Mouse (Mus musculus) kidney, adult 11 months (tissue): ENCODE data around the gene Tle6.

Source experiments
- DNase-seq: peaks from one replicate; pipeline ENCODE4 v3.0.0; 2022

Gene Tle6

DNA sequence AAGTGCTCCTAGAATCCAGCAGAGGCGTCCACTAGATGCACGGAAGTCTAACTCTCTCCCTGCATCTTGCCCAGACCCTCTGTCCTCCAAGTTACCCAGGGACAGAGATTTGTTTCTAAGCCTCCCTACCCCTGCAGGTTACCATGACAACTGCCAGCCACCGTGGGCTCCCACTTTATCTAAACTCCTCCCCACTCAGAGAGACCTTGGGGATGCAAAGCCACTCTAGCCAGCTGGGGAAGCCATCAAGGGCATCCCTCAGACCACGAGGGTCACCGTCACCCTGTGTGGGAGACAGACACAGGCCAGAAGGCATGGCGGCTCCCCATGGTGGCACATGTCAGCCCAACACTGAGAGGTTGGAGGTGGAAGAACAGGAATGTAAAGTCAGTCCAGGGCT, 17.5 kb downstream of the Tle6 start:
- no peak for DNase-seq

- DNase-seq: peak; percentile 31
Measured at GRCm38 (mm10) chr10:81580441-81581070, 20.3 kb downstream of the Tle6 start.

DNA sequence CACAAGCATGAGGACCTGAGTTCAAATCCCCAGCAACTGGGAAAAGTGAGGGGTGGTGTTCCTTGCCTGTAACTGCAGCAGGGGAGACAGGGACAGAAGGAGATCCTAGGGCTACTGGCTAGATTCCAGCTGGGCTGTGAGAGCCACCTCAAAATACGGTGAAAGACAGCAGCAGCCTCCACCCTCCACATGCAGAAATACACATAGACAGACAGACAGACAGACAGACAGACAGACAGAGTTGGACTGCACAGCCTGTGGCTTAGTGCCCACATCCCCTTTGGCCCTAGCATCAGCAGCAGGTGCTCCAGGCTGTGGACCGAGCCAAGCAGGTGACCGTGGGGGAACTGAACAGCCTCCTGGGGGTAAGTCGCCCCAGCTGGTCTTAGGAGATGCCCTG, 20.9 kb downstream of the Tle6 start:
- DNase-seq: no peak

DNA sequence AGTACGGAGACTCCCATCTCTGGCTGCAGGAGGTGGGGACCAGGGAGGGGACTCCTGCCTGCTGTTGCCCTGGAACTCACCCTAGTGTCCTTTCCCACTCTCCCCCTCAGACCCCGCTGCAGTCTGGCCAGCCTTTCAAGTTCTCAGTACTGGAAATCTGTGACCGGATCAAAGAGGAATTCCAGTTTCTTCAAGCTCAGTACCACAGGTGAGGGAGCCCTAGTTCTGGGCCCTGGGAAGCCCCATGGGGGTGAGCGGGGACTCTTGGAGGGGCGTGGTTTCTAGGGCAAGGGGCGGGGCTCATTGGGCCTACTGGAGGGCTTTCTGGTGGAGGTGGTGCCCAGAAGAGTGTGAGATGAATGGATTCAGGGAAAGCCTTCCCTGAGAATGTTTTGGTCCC, 25.2 kb downstream of the Tle6 start:
- DNase-seq: peak; percentile 49

GRCm38 (mm10) chr10:81575208-81575631, 25.7 kb downstream of the Tle6 start:
- DNase-seq: peak; percentile 45

- DNase-seq: no peak
Measured at GRCm38 (mm10) chr10:81574081-81575056, 26.5 kb downstream of the Tle6 start, which contains the start of gene Tle2. Tle2 (plus strand) TSS chr10:81574561.

DNA sequence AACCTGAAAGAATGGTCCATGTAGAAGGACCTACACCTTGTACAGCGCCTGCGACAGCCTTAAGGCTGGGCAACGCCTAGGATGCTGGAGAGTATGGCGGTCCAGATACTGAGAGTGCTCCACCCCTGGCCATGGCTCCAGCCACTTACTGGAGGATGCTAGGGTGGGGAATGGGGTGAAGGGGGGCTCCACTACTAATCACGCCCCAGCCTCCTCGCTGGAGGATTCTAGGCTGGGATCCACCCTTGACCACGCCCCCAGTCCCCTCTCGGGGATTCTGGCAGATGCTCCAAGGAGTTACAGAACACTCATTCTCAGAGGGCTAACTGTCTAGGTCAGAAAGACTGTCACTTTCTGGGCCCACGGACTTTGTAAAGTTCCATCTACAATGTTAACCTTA, 27.9 kb downstream of the Tle6 start:
- DNase-seq: no peak

GRCm38 (mm10) chr10:81572133-81572671, 28.7 kb downstream of the Tle6 start:
- DNase-seq: peak; percentile 54

DNA sequence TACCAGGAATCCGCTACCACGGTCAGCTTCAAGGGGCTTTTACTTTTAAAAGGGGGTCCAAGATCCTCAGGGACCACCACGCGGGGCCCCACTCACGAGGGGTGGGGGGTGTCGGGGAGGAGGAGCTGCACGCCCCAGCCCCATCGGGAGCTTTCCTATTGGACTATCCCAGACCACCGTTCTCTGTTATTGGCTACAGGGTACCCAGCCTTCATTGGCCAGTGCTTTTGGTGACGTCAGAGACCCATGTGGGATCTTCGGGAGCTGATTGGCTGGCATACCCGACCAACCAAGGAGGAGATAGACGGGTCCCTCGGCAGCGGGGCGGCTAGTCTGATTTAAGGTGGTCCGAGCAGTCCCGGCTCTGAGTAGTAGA, 29.4 kb downstream of the Tle6 start:
- DNase-seq: peak; percentile 100

DNA sequence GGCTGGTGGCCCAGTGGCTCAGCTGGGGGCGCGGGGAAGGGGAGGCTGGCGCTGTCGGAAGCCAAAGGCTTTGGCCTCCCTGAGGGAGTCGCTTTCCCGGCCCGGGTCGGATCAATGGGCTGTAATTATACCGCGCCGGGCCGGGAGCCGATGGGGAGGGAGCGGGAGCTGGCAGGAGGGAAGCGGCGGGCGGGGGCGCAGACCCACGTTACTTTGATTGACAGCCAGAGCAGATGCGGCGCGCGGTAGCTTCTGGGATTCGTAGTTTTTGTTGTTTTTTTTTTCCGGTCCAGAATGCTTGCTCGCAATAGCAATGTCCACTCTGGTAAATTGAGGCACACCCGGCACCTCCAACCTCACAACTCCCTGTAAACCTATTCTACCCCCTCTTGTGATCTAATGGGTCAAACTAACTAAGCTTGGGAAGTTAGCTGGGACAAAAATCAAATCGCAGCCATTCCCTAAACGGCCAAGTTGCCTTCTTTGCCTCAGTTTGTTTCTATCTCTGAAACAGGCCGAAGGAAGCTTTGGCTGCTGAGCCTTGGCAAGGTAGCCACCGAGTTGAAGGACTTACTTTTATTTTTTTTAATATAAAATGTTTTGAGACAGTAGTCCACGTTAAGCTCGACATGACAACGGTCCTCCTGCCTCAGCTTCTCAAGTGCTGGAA, 29.9 kb downstream of the Tle6 start:
- DNase-seq: peak; percentile 96

DNA sequence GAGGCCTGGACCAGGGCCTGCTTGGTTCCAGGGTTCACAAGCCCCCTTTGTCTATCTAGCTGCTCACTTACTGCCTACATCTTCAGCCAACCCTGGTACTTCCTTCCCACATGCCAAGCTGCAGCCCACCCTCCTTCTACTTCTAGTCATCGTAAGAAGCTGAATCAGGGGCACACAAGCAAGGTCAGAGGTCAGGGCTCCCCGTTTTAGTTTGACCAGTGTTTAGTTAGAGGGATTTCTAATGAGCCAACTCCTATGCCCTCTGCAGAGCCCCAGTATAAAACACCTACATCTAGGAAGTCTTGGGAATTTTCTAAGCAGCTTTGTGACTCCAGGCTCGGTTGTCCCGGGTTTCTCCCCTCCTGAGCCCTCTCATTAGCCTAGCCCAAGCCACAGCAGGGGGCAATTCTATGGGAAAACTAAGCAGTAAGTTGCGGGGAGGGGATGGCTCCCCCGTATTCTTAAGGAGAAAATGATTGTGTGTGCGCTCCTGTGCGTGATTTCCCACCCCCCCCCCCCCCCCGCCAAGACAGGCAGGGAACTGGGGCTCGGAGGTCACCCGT, 30.6 kb downstream of the Tle6 start:
- no peak for DNase-seq

- DNase-seq: peak; percentile 29
Measured at GRCm38 (mm10) chr10:81569507-81570237, 31.2 kb downstream of the Tle6 start.

GRCm38 (mm10) chr10:81568381-81569191, 32.3 kb downstream of the Tle6 start:
- DNase-seq: peak; percentile 78

- no peak for DNase-seq
Measured at GRCm38 (mm10) chr10:81565257-81566228, 35.3 kb downstream of the Tle6 start.

DNA sequence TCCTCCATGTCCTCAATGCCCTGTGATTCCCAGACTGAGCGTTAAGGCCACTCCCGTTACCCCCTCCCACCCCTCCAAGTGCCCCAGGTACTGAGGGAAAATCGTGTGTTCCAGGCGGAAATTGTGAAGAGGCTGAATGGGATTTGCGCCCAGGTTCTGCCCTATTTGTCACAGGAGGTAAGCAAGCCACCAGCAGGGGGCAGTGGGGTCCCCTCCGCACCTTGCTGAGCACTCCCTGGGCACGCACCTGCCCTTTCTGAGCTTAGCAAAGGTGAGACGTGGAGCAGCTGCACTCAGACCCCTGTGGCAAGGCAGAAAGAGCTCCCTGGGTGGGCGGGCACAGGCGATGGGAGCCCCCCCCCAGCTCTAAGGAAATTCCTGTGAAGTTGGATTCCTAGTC, 36.1 kb downstream of the Tle6 start:
- peak; percentile 65 for DNase-seq

GRCm38 (mm10) chr10:81564216-81564615, 36.7 kb downstream of the Tle6 start:
- peak; percentile 80 for DNase-seq

DNA sequence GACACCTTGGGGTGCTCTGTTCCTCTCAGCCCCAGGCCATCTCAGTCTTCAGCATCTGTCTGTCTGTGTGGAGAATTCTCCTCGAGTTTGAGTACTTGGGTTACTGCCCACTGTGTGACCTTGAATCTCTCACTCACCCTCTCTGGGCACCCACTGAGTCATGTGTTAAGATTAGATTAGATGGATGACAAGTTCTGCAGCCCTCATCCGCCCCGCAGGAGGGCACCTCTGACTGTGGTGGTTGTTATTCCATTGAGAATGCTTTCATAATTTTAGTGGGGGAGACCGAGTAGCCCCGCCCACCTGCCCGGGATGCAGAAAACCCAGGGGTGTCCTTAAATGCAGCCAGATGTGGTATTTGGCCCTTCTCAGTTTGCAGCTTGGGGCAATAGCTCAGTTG, 37.4 kb downstream of the Tle6 start:
- DNase-seq: no peak

DNA sequence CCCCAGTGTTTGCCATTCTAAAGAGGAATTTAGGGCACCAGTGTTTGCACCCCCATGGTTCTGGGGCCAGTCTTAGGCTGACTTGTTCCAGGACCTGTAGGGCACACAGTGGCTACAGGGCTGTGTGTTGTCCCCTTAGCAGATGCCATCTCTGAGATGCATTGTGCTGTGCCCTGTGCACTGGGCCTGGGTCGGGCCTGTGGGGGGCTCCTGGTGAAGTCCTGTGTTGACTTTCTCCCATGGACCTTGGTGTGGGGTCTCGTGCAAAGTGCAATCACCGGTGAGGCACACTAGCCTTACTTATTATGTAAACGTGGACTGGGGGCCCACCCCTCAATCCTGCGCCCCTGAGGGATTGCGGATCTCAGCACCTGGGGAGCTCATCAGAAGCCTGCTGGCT, 38.5 kb downstream of the Tle6 start:
- DNase-seq: no peak

GRCm38 (mm10) chr10:81560719-81561459, 40.0 kb downstream of the Tle6 start:
- DNase-seq: peak; percentile 69
